ENCODE assay signal across 8 mouse cellular contexts in the genomic region with DNA sequence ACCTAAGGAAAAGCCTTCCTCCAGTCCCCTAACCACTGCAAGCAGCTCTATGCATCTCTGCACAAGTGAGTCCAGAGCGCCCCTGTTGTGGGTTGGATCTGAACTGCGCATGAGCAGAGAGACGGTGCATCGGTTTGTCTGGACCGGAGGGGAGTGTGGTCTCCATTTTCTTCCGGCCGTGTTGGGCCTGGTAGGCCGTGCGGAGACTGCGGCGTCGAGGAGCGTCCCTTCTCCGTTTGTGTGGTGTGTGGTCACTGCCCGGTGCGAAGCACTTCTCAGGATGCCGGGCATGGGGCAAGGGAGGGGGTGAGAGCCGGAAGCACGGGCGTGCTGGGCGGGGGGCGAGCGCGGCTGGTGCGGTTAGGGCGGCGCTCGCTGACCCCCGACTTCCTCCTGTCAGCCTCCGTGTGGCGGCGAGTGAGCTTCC. TPM values are rescaled to one million over a fixed set of nuclear protein-coding genes. Genes with fewer than 3 reads are reported as not detected.
DNase-seq lines count a peak whose midpoint lies in the region; ATAC-seq and TF ChIP-seq lines count a peak whose summit lies in the region.
"Not testable (repeated sequence)": the region's sequence is repeated elsewhere in the genome, so short reads cannot be mapped to it uniquely, and the experiment has no call there.

A gene (plus strand): TSS at position 124 of the 427 bp plus-strand sequence.

- not testable (repeated sequence) for H3K27me3 ChIP-seq in E14TG2a.4 (ENCODE audit: insufficient read depth, low read length); forebrain, embryonic 13.5 days; heart, postnatal 0 days (ENCODE audit: control insufficient read depth, insufficient read depth, low read length); liver, embryonic 14.5 days (ENCODE audit: control insufficient read depth, insufficient read depth, low read length); stomach, embryonic 15.5 days (replicated peaks)

- H3K4me3 ChIP-seq in E14TG2a.4 (replicated peaks; ENCODE audit: low read length), result peak within 1 kb of the TSS; percentile 74
- peak within 1 kb of the TSS; percentile 42 for H3K4me3 ChIP-seq in forebrain, embryonic 13.5 days
- peak within 1 kb of the TSS; percentile 51 for H3K4me3 ChIP-seq in heart, postnatal 0 days (ENCODE audit: low read depth, low read length)
- H3K4me3 ChIP-seq in liver, embryonic 14.5 days (ENCODE audit: insufficient read depth in 1 of 2, low read depth in 2 of 2, low read length in 2 of 2), result peak within 1 kb of the TSS; percentile 54 to 58
- H3K4me3 ChIP-seq in stomach, embryonic 15.5 days (replicated peaks), result peak within 1 kb of the TSS; percentile 43

- H3K27ac ChIP-seq in forebrain, embryonic 13.5 days, result peak within 1 kb of the TSS; percentile 57
- peak within 1 kb of the TSS; percentile 74 for H3K27ac ChIP-seq in heart, postnatal 0 days (ENCODE audit: low read depth)
- not testable (repeated sequence) for H3K27ac ChIP-seq in liver, embryonic 14.5 days; stomach, embryonic 15.5 days

- peak; percentile 99 for ATAC-seq in cerebellum, adult (ENCODE audit: insufficient number of reproducible peaks, low FRiP score, low TSS enrichment)
- ATAC-seq in forebrain, embryonic 13.5 days, result peak; percentile 100
- ATAC-seq in heart, postnatal 0 days (ENCODE audit: insufficient read depth, low read depth), result peak; percentile 98
- ATAC-seq in liver, embryonic 14.5 days (ENCODE audit: insufficient read depth), result peak; percentile 93
- peak; percentile 98 for ATAC-seq in stomach, embryonic 15.5 days (ENCODE audit: insufficient read depth, low FRiP score, low read depth)

- H3K4me2 ChIP-seq in forebrain, embryonic 13.5 days, result peak within 1 kb of the TSS; percentile 54
- H3K4me2 ChIP-seq in heart, postnatal 0 days (ENCODE audit: low read depth, low read length), result peak within 1 kb of the TSS; percentile 57
- H3K4me2 ChIP-seq in liver, embryonic 14.5 days (ENCODE audit: low read depth), result peak within 1 kb of the TSS; percentile 56
- H3K4me2 ChIP-seq in stomach, embryonic 15.5 days, result peak within 1 kb of the TSS; percentile 44

- TF ChIP-seq CTCF in E14TG2a.4 (conservative IDR thresholded peaks at IDR 0.05; ENCODE audit: low read length); heart, postnatal 0 days (IDR thresholded peaks at IDR 0.05; ENCODE audit: low read depth); liver, embryonic 14.5 days (IDR thresholded peaks at IDR 0.05; ENCODE audit: low read depth): not testable (repeated sequence)

- not testable (repeated sequence) for TF ChIP-seq EP300 in heart, postnatal 0 days (IDR thresholded peaks at IDR 0.05; ENCODE audit: low read depth); liver, embryonic 14.5 days (IDR thresholded peaks at IDR 0.05; ENCODE audit: low read depth)

- H3K4me1 ChIP-seq in E14TG2a.4 (replicated peaks; ENCODE audit: low read depth, low read length); forebrain, embryonic 13.5 days; heart, postnatal 0 days (ENCODE audit: control insufficient read depth, insufficient read depth); liver, embryonic 14.5 days (replicated peaks; ENCODE audit: control insufficient read depth in 2 of 2, insufficient read depth in 2 of 2, low read length in 1 of 2); stomach, embryonic 15.5 days: not testable (repeated sequence)

- H3K9ac ChIP-seq in forebrain, embryonic 13.5 days, result peak within 1 kb of the TSS; percentile 62
- H3K9ac ChIP-seq in heart, postnatal 0 days (replicated peaks; ENCODE audit: low read depth, low read length), result peak within 1 kb of the TSS; percentile 34; the same call in 1 of the 2 replicates
- peak within 1 kb of the TSS; percentile 43 for H3K9ac ChIP-seq in liver, embryonic 14.5 days (replicated peaks)
- H3K9ac ChIP-seq in stomach, embryonic 15.5 days, result not testable (repeated sequence)

- peak; percentile 83 for DNase-seq in heart, postnatal 0 days (ENCODE audit: low spot score)
- peak; percentile 73 to 77 for DNase-seq in kidney, postnatal 36 days
- peak; percentile 39 to 41 (median 40) for DNase-seq in liver, embryonic 14.5 days (ENCODE audit: low read depth in 3 of 3, low spot score in 3 of 3)
- peak; percentile 66 for DNase-seq in neural tube, embryonic 10.5 days (ENCODE audit: extremely low spot score, low spot score)

- H3K9me3 ChIP-seq in E14TG2a.4 (ENCODE audit: low read length); forebrain, embryonic 13.5 days (replicated peaks); heart, postnatal 0 days (replicated peaks; ENCODE audit: control insufficient read depth, low read length); liver, embryonic 14.5 days (ENCODE audit: control insufficient read depth, low read length); stomach, embryonic 15.5 days: not testable (repeated sequence)

- 4% methylated on average over 17 of the region's 32 CpGs for WGBS in forebrain, embryonic 13.5 days
- WGBS in heart, postnatal 0 days, result 1% methylated on average over 17 of the region's 32 CpGs
- WGBS in liver, embryonic 14.5 days (ENCODE audit: insufficient replicate concordance), result 2% methylated on average over 17 of the region's 32 CpGs
- 7% methylated on average over 15 of the region's 32 CpGs for WGBS in stomach, embryonic 15.5 days

- not testable (repeated sequence) for H3K36me3 ChIP-seq in E14TG2a.4 (ENCODE audit: insufficient read depth, low read length); forebrain, embryonic 13.5 days (ENCODE audit: poor library complexity, severe bottlenecking); heart, postnatal 0 days (replicated peaks; ENCODE audit: control insufficient read depth, insufficient read depth, low read length); liver, embryonic 14.5 days (replicated peaks; ENCODE audit: control insufficient read depth, insufficient read depth, low read depth); stomach, embryonic 15.5 days

RNA-seq across cellular contexts. Expression of the gene that starts here (rescaled TPM):
- 8.4 and 8.6 TPM in 2 replicates for polyA plus RNA-seq in forebrain, embryonic 13.5 days (2015; fragmentation: Nextera tagmentation; extraction: Ambion mirVana)
- total RNA-seq in heart, postnatal 0 days (2014; rRNA removed; ENCODE audit: low replicate concordance), result 2.1 and 3.6 TPM in 2 replicates
- 4.4 and 4.6 TPM in 2 replicates for polyA plus RNA-seq in heart, postnatal 0 days (2015; fragmentation: Nextera tagmentation; extraction: Ambion mirVana)
- polyA plus RNA-seq in liver, embryonic 14.5 days (2012; rRNA removed), result 2.0 TPM in 2 replicates
- 1.4 and 1.9 TPM in 2 replicates for polyA plus RNA-seq in liver, embryonic 14.5 days (2014; fragmentation: Nextera tagmentation; extraction: Ambion mirVana)
- 4.5 and 4.8 TPM in 2 replicates for polyA plus RNA-seq in stomach, embryonic 15.5 days (2015; fragmentation: Nextera tagmentation; extraction: Ambion mirVana)
